Mouse (Mus musculus) G1E (cell line): ENCODE results near the gene Rnf157. TPM values are rescaled to one million over a fixed set of nuclear protein-coding genes. Genes with fewer than 3 reads are reported as not detected.
"Not testable (repeated sequence)": the region's sequence is repeated elsewhere in the genome, so short reads cannot be mapped to it uniquely, and the experiment has no call there.

ENCODE experiments used
- ATAC-seq: 2 replicates; pipeline ENCODE4 v1.8.0; 2016; ENCODE audit warnings: mild to moderate bottlenecking; ENCODE audit not compliant: insufficient number of reproducible peaks, poor library complexity, low FRiP score, severe bottlenecking; ENCODE audit errors: extremely low read depth
- DNase-seq: peaks from one replicate; pipeline ENCODE4 v3.0.0; 2012; ENCODE audit warnings: low spot score
- H3K27me3 ChIP-seq: 2 replicates; pipeline ENCODE4 v1.6.1; 2012; ENCODE audit warnings: mild to moderate bottlenecking, low read length, inconsistent platforms; ENCODE audit not compliant: insufficient read depth
- H3K36me3 ChIP-seq: replicated peaks from 2 replicates; pipeline ENCODE3; 2012; ENCODE audit warnings: mild to moderate bottlenecking, inconsistent platforms
- H3K4me1 ChIP-seq: 2 replicates; pipeline ENCODE4 v1.6.1; 2012; ENCODE audit warnings: low read depth, low read length, inconsistent platforms, mixed read lengths; ENCODE audit not compliant: insufficient read depth
- H3K4me3 ChIP-seq: 2 replicates; pipeline ENCODE4 v1.5.1; 2012; ENCODE audit warnings: low read depth, mild to moderate bottlenecking, inconsistent platforms, low read length, moderate library complexity, mixed read lengths
- H3K9me3 ChIP-seq: replicated peaks from 2 replicates; pipeline ENCODE4 v1.6.1; 2012; ENCODE audit warnings: inconsistent platforms
- CTCF ChIP-seq: IDR thresholded peaks from 2 replicates; pipeline ENCODE4 v1.5.1; 2012; ENCODE audit warnings: low read depth, low read length, inconsistent platforms, mixed read lengths
- GATA1 ChIP-seq: IDR thresholded peaks from 2 replicates; pipeline ENCODE4 v1.6.1; 2012; ENCODE audit warnings: borderline replicate concordance, low read length, inconsistent platforms, mixed read lengths
- GATA2 ChIP-seq: IDR thresholded peaks from 2 replicates; pipeline ENCODE4 v1.6.1; 2012; ENCODE audit warnings: low read depth, low read length, inconsistent platforms, borderline replicate concordance
- POLR2AphosphoS5 ChIP-seq: IDR thresholded peaks from 2 replicates; pipeline ENCODE4 v1.6.1; 2012; ENCODE audit warnings: low read depth, low read length, inconsistent platforms; ENCODE audit not compliant: insufficient replicate concordance
- TAL1 ChIP-seq: conservative IDR thresholded peaks from 2 replicates; pipeline ENCODE4 v1.6.1; 2012; ENCODE audit warnings: low read depth, low read length, inconsistent platforms, mixed read lengths
- polyA plus RNA-seq: library from polyadenylated mRNA; stranded (reverse); fragments of >175 nt; gene quantifications from 2 replicates; pipeline ENCODE4 v1.2.3, GENCODE M21; 2012
- total RNA-seq, 2 experiments: library from RNA; stranded (forward) in 1 of 2; stranded (reverse) in 1 of 2; fragments of 200-1000 nt in 1 of 2; fragments of >200 nt in 1 of 2; fragmentation: Nextera tagmentation in 1 of 2; gene quantifications; 2 replicates each; pipeline ENCODE4 v1.2.3; 2014 to 2017

Gene Rnf157
- total and polyA plus RNA-seq, 3 experiments = 7.1 to 23.7 (median 10.0) TPM

DNA sequence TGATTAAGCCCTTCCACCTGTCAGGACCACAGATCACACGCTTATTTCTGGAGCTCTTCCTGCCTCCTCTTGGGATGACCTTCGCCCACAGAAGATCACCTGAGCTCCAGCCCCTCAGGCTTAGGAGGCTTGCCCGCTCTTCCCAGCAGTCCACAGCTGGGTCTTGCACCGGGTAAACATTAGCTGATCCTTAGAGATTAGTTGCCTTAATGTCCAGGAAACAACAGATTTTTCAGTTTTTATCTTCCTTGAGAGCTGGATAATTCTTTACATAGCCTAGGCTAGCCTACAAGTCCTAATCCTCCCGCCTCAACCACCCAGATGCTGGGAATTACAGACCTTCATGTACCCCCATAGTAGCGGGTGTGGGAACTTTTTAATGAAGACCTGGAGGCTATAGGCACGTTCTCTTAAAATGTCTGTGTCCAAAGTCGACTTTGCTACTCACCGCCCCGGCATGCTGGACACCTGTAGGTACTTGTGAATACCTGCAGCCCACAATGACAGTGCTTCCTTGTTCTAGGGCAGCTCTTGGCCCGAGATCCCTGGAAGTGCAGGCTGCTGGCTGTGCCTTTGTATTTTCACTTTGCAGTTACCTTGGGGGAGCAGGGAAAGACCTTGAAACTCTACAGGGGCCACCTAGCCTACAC lies 18.7 kb upstream of the Rnf157 start:
- Histone ChIP-seq H3K4me3 (peak overlapping the region; percentile 60; the same call in 1 of the 2 replicates), H3K4me1 (peaks cover 74% of the 10 kb centered on the region), H3K9me3 (no peaks in the 10 kb centered on the region), H3K36me3 (peaks cover 18% of the 10 kb centered on the region), H3K27me3 (no peaks in the 10 kb centered on the region)
- DNase-seq (no peak), ATAC-seq (no peak)
- TF ChIP-seq GATA1 = no peak
- no peak for TF ChIP-seq GATA2

- H3K4me1 ChIP-seq = peaks cover 67% of the 10 kb centered on the region
These were observed 18.0 kb upstream of the Rnf157 start for GRCm38 (mm10) chr11:116430723-116431427.

GRCm38 (mm10) chr11:116429862-116430613 lies 17.2 kb upstream of the Rnf157 start:
- Histone ChIP-seq H3K4me3 (no peak overlapping the region; the same call in 1 of the 2 replicates), H3K27me3 (no peaks in the 10 kb centered on the region), H3K4me1 (peaks cover 63% of the 10 kb centered on the region), H3K9me3 (no peaks in the 10 kb centered on the region), H3K36me3 (peaks cover 4% of the 10 kb centered on the region)
- ATAC-seq (no peak), DNase-seq (no peak)
- TF ChIP-seq GATA2 = no peak
- no peak for TF ChIP-seq CTCF
- no peak for TF ChIP-seq POLR2AphosphoS5
- no peak for TF ChIP-seq GATA1
- TF ChIP-seq TAL1 = no peak

More at GRCm38 (mm10) chr11:116430723-116431427, 18.0 kb upstream of the Rnf157 start:
- Histone ChIP-seq H3K36me3 (peaks cover 11% of the 10 kb centered on the region), H3K27me3 (no peaks in the 10 kb centered on the region), H3K4me3 (peak overlapping the region; percentile 60; the same call in 1 of the 2 replicates), H3K9me3 (no peaks in the 10 kb centered on the region)
- TF ChIP-seq CTCF (no peak), GATA1 (no peak), GATA2 (no peak), POLR2AphosphoS5 (no peak), TAL1 (no peak)
- ATAC-seq = no peak
- no peak for DNase-seq

GRCm38 (mm10) chr11:116428872-116429859 lies 16.3 kb upstream of the Rnf157 start:
- H3K9me3 ChIP-seq = no peaks in the 10 kb centered on the region
- H3K27me3 ChIP-seq = no peaks in the 10 kb centered on the region
- ATAC-seq (no peak), DNase-seq (no peak)
- peak overlapping the region; percentile 56; the same call in 1 of the 2 replicates for H3K4me3 ChIP-seq
- peaks cover 70% of the 10 kb centered on the region for H3K4me1 ChIP-seq
- TF ChIP-seq GATA2 = no peak
- no peak for TF ChIP-seq CTCF
- no peak for TF ChIP-seq POLR2AphosphoS5
- no peak for TF ChIP-seq TAL1
- no peaks in the 10 kb centered on the region for H3K36me3 ChIP-seq

DNA sequence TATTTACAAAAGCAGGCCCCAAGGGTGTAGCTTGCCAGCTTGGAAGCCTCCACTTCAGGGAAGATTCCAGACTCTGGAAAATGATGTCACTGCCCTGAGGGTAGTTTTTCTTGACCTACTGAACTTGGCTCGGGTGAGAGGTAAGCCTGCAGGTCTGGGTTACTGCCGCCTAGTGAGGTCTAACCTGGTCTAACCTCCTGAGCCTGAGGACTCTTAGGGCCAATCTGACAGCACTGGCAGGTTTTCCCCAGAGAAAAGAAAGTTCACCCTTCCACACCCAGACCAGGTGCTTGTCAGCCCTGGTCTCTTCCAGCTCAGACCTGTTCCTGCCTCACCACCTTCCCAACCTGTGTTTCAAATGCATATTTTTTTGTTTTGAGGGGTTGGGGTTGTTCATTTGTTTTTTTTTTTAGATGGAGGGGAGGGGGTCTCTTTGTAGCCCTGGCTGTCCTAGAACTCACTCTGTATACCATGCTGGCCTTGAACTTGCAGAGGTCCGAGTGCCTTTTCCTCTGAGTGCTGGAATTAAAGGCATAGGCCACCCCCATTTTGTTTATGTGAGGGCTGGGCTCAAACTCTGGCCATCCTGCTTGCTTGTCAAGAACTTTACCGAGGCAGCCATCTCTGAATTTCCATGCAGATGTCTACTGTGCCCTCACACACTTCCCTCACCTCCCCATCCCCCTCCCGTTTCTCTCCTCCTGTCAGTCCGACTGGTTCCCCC lies 14.2 kb upstream of the Rnf157 start:
- H3K27me3 ChIP-seq = no peaks in the 10 kb centered on the region
- no peaks in the 10 kb centered on the region for H3K9me3 ChIP-seq
- ATAC-seq = no peak
- no peaks in the 10 kb centered on the region for H3K36me3 ChIP-seq
- DNase-seq = no peak
- peaks cover 71% of the 10 kb centered on the region for H3K4me1 ChIP-seq
- no peak overlapping the region for H3K4me3 ChIP-seq
- TF ChIP-seq CTCF (no peak), GATA2 (no peak), TAL1 (no peak), POLR2AphosphoS5 (no peak), GATA1 (no peak)

DNA sequence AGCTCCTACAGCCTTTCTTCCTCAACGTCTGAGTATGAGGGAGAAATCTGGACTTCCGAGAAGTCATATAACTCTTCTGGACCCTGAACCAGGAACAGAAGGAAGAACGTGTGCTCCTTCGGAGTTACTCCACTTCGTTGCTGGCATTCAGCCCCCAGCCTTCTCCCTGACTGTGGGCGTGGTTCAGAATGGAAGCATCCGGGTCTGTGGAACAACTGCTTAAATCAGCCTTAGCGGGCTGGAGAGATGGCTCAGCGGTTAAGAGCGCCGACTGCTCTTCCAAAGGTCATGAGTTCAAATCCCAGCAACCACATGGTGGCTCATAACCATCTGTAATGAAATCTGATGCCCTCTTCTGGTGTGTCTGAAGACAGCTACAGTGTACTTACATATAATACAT lies 13.5 kb upstream of the Rnf157 start:
- not testable (repeated sequence) for DNase-seq, H3K4me3 ChIP-seq, H3K36me3 ChIP-seq, H3K27me3 ChIP-seq, H3K9me3 ChIP-seq, ATAC-seq
- peaks cover 67% of the 10 kb centered on the region for H3K4me1 ChIP-seq
